Comparison of ENCODE assay signal across 14 mouse cellular contexts in genomic region chr4:146059974-146060693, GRCm38 (mm10). TPM values are rescaled to one million over a fixed set of nuclear protein-coding genes. Genes with fewer than 3 reads are reported as not detected.
DNase-seq lines count a peak whose midpoint lies in the region; ATAC-seq lines count a peak whose summit lies in the region.
"Not testable (repeated sequence)": the region's sequence is repeated elsewhere in the genome, so short reads cannot be mapped to it uniquely, and the experiment has no call there.
"Had no signal": no experiment of that assay in that cellular context is flagged by ENCODE, and none has a peak within 500 bp of the region (broad histone marks: within the 10 kb centered on the region; RNA-seq: fewer than 3 reads in every experiment).

No protein-coding gene starts in this region.

- not testable (repeated sequence) for H3K9me3 ChIP-seq in forebrain, embryonic 11.5 days (ENCODE audit: control insufficient read depth, low read length)
- H3K9me3 ChIP-seq in heart, embryonic 10.5 days: peaks cover 55% of the 10 kb centered on the region

- not testable (repeated sequence) for H3K4me3 ChIP-seq in forebrain, embryonic 11.5 days (ENCODE audit: low read depth, low read length); heart, embryonic 10.5 days

- H3K36me3 ChIP-seq in forebrain, embryonic 11.5 days (ENCODE audit: control insufficient read depth, insufficient read depth, low read length); heart, embryonic 10.5 days: not testable (repeated sequence)

- H3K9ac ChIP-seq in forebrain, embryonic 11.5 days (ENCODE audit: low read length): not testable (repeated sequence)

- ATAC-seq in forebrain, embryonic 11.5 days (replicated peaks; ENCODE audit: low FRiP score): not testable (repeated sequence)

- not testable (repeated sequence) for H3K4me2 ChIP-seq in forebrain, embryonic 11.5 days (ENCODE audit: low read depth, low read length, severe bottlenecking)

- H3K27ac ChIP-seq in forebrain, embryonic 11.5 days (ENCODE audit: low read depth, low read length); heart, embryonic 10.5 days: not testable (repeated sequence)

- not testable (repeated sequence) for H3K4me1 ChIP-seq in forebrain, embryonic 11.5 days (replicated peaks; ENCODE audit: control insufficient read depth, insufficient read depth, low read length); heart, embryonic 10.5 days

- DNase-seq in ES-CJ7 (ENCODE audit: low read depth, low spot score) (peak; percentile 14), NIH3T3 (ENCODE audit: low read depth) (peak; percentile 2), ZHBTc4 (ENCODE audit: low read depth, low spot score) (peak; percentile 18)
- DNase-seq in forebrain, embryonic 11.5 days (ENCODE audit: low spot score): peak; percentile 38
- peak; percentile 62 for DNase-seq in heart, embryonic 10.5 days (ENCODE audit: low spot score)
- peak; percentile 30 to 71 for DNase-seq in spleen, postnatal 4 days (ENCODE audit: low spot score in 2 of 2)

- 92% methylated on average over 25 of the region's 26 CpGs for WGBS in forebrain, embryonic 11.5 days
- WGBS in heart, embryonic 10.5 days: 89% methylated on average over 25 of the region's 26 CpGs

- H3K27me3 ChIP-seq in forebrain, embryonic 11.5 days (ENCODE audit: control insufficient read depth, insufficient read depth, low read length); heart, embryonic 10.5 days (ENCODE audit: insufficient read depth, poor library complexity, severe bottlenecking): not testable (repeated sequence)

RNA-seq across cellular contexts. Expression of gene Zfp987, which starts 37.0 kb away (rescaled TPM):
- 0.12 TPM in 1 of 2 replicates, not detected in the other for polyA plus RNA-seq in forebrain, embryonic 11.5 days (2014; fragmentation: Nextera tagmentation; extraction: Ambion mirVana)
- 0.09 TPM in 1 of 2 replicates, not detected in the other for polyA plus RNA-seq in heart, embryonic 10.5 days (2016; fragmentation: Nextera tagmentation; extraction: Ambion mirVana)
- polyA plus RNA-seq: adrenal gland, adult 2 months; C2C12; cerebellum, adult 2 months; embryonic facial prominence, embryonic 14.5 days; forebrain, embryonic 12.5 days; forebrain, embryonic 14.5 days; forebrain, embryonic 16.5 days; frontal cortex, adult 2 months had no signal

Comparison
In these comparisons a context has a peak if more than half of its experiments do, and no peak if none do; other contexts are left out.
1. DNase-seq: peak in every context shown above with its lines; median percentile 62 in heart, embryonic 10.5 days; 50 in spleen, postnatal 4 days; 38 in forebrain, embryonic 11.5 days; 18 in ZHBTc4; 14 in ES-CJ7; 2 in NIH3T3.